Mouse (Mus musculus): ENCODE data around the gene C87436.

- TF ChIP-seq CTCF (IDR thresholded peaks at IDR 0.05; ENCODE audit: insufficient read depth, low read length) (no peak), POLR2A (IDR thresholded peaks at IDR 0.05; ENCODE audit: borderline replicate concordance, extremely low read depth, low read depth, low read length) (no peak)
These were observed 43.7 kb downstream of the C87436 start for GRCm38 (mm10) chr6:86481871-86482270.

All from lung, adult 2 months (tissue).